Mouse (Mus musculus) inflammation-experienced regulatory T-cells, adult 6 months (primary cell): Measurements from ENCODE around the gene Yipf3. TPM values are rescaled to one million over a fixed set of nuclear protein-coding genes. Genes with fewer than 3 reads are reported as not detected.

Experiments used
- ATAC-seq: one replicate; pipeline ENCODE4 v1.8.0; 2017
- polyA plus RNA-seq, 3 experiments: library from polyadenylated mRNA; unstranded; fragments of 100-300 nt; shearing (Covaris generic); gene quantifications; one replicate each; pipeline ENCODE4 v1.2.1; 2017

Gene Yipf3
- polyA plus RNA-seq, 3 experiments from 2014 or later, result 44.2 to 58.7 (median 47.1) TPM

DNA sequence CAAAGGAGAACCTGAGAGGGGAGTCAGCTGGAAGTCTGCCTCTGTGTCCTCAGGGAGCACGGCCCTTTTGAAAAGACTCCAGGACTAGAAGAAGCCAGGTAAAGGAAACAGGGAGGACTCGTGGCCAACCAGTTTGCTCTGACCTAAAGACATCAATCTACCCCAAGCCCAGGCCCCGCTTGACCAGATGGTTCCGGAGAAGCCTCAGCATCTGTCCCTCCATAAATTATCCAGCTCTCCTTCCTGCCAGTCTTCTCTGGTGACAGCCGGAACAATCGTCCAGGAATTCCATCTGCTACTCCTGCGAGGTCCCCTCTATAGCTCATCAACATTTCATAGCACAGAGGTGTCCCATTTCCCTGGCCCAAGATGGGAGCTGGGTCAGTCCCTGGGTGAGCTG is 36.8 kb downstream of the Yipf3 start:
- ATAC-seq, result no peak

DNA sequence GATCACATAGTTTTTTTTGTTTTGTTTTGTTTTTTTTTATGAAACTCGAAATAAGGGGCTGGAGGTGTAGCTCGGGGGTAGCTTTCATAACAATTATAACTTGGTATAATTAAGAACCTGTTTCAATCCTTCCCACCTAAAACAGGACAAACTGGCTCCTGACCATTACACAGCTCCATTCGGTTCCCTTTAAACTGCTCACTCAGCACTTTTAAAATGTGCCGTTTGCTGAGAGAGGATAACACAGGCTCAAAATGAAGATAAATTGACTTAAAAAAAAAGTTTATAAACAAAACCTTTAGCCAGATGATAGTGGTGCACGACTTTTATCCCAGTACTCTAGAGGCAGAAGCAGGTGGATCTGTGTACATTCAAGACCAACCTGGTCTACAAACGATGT is 37.5 kb downstream of the Yipf3 start:
- no peak for ATAC-seq

DNA sequence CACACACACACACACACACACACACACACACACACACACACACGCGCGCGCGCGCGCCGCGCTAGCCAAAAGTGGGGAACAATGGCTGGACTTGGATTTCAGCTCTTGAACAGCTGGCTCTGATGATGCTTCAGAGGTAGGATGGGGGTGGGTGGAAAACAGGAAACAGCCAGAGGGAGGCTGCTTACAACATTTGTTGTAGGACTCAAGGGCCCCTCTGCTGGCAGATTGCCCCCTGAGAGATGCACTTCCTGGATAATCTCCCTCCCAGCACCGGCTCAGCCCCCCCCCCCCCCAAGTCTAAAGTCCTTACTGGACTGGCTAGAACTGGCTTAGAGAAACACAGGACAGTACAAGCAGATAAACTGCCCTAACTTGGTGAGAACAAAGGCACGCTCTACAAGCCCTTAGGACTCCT is 39.8 kb downstream of the Yipf3 start:
- ATAC-seq, result no peak

DNA sequence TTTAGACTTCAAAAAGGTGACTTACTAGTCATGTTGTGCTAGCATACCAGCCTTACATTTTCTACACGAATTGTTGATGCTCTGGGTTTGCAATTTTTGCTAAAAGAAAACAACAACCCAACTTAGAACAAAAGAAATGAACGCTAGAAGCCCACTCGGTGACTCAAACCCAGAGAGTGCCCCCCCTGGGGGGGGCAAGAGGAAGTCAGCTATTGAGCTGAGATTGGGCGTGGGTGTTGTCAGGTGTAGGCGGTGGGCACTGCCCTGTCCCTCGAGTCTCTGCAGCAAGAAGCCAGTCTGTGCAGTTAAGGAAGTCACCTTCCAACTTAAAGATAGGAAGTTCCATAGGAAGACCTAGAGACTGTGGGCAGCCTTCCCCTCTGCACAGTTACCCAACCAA is 48.7 kb downstream of the Yipf3 start:
- ATAC-seq, result no peak

DNA sequence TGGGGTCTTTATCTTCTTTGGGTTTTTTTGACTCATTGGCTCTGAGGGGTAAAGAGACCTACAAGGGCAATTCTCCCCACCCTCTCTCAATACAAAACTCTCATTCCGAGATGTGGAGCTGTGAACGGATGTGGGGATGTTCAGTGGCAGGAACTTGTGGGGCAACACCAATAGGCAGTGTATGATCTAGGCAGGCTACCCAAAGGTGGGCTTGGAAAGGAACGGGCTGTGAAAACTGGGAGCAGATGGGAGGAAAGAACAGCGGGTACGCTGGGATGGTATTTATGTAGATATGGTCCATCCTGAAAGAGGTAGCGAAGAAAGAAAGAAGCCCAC is 49.1 kb downstream of the Yipf3 start:
- ATAC-seq, result peak; percentile 15

DNA sequence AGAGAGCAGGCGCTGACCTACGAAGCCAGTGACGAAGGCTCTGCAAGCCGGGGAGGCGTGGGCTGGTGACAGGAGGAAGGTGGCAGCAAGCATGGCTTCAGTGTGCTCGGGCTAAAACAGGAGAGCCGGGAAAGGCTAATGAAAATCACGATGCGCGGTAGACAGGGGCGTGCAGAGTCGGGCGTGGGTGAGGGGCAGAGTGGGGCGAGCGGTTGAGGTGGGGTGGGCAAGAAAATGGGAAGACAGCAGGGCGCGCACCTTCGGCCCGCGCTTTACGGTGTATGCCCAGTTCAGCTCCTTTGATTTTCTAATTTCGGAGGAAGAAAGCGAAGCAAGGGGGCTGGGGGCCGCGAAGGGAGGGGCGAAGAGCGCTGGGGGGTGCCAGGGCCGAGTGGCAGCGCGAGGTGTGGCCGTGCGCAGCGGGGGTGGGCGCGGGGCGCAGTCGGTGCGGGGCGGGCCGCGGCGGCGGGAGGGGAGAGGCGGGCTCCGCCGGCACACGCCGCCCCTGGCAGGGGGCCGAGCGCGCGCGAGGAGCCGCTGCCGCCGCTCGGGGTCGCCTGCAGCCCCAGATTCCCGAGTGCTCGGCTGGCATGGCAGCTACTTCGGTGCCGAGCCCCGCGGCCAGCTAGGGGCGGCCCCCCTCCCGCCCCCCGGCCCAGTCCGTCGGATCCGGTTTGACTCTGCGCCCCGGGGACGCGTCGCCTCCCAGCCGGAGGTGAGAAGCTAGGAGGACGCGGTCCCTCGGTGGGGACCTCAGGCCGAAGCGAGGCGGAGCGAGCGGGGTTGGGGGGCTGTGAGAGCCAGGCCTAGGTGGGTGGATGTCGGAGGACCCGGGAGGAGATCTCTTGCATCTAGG is 49.7 kb downstream of the Yipf3 start, which contains the start of gene Dlk2:
TSS of gene Dlk2 (plus strand) at position 58 of the 856 bp plus-strand sequence.
- ATAC-seq, result no peak

DNA sequence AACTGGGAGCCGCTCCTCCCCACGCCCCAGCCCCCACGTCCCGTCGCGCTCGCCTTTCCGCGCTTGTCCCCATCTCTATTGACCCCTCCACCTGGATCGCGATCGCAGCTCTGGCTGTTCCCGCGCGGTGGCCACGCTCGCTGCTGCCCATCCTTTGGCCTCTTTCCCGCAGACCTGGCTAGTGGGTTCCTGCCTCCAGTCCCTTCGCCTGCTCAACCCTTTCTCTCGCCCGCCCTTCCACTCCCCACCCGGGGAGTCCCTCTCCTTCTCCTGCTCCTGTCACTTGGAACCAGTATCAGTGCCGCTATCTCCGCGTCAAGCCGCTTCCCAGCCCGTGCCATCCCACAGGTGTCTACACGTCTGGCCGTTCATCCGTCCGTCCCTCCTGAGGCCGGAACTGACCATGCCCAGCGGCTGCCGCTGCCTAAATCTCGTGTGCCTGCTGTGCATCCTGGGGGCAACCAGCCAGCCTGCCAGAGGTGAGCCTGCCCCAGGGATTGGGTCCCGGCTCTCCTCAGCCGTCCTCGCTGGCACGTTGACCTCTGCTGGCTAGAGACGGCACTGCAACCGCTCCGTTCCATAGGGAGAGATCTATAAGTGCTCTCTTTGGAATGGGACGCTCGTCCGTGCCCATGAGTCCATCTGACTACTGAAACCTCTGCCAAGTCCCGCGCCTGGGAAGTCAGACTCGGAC is 50.5 kb downstream of the Yipf3 start:
- ATAC-seq, result peak; percentile 90

DNA sequence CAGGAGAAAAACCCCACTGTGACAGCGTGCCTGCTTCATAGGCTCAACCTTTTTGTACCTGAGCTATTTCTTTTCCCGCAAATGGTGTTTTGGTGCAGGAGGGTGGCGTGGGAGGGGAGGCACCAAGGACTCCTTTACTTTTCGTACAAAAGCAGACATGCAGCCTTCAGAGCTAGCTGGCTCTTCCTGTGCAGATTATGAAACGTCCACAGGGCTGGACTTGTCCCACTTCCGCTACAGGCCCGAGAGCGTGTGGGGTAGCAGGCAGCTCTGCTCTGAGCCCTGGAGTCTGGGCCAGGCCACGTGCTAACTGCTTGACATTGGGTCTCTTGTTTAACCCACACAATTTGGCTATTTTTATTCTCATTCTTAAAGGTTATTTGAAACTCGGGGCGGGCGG is 54.0 kb downstream of the Yipf3 start:
- no peak for ATAC-seq

Other genes starting within 250 kb of the Yipf3 start
- not detected for gene Vegfa, start 215.7 kb upstream of the Yipf3 start, polyA plus RNA-seq
- gene Mrps18a, start 137.1 kb upstream of the Yipf3 start, polyA plus RNA-seq, result 100 to 1,000 TPM in 2 of 3 experiments, 10 to 100 TPM in 1; 97.0 to 127 (median 110) TPM
- gene Rsph9, start 103.9 kb upstream of the Yipf3 start, polyA plus RNA-seq, result 1 to 10 TPM in 2 of 3 experiments, under 1 TPM in 1; 0.94 to 2.3 (median 1.3) TPM
- gene Mad2l1bp, start 94.5 kb upstream of the Yipf3 start, polyA plus RNA-seq, result 10 to 100 TPM; 47.3 to 55.4 (median 53.1) TPM
- 10 to 100 TPM; 47.8 to 71.3 (median 51.3) TPM for gene Gtpbp2, start 87.0 kb upstream of the Yipf3 start, polyA plus RNA-seq
- 10 to 100 TPM in 1 of 3 experiments, 1 to 10 TPM in 2; 6.4 to 20.1 (median 8.2) TPM for gene Polh, start 45.4 kb upstream of the Yipf3 start, polyA plus RNA-seq
- gene Xpo5, start 45.3 kb upstream of the Yipf3 start, polyA plus RNA-seq, result 10 to 100 TPM; 24.9 to 35.4 (median 28.8) TPM
- gene Polr1c, start within 50 bp of the Yipf3 start, polyA plus RNA-seq, result 100 to 1,000 TPM in 2 of 3 experiments, 10 to 100 TPM in 1; 76.3 to 119 (median 100) TPM
- gene Lrrc73, start 5.5 kb downstream of the Yipf3 start, polyA plus RNA-seq, result under 1 TPM in 1 of 3 experiments, not detected in 2; 0.28 TPM
- 10 to 100 TPM; 16.2 to 20.0 (median 19.1) TPM for gene Tjap1, start 34.9 kb downstream of the Yipf3 start, polyA plus RNA-seq
- gene Dlk2, start 49.3 kb downstream of the Yipf3 start, polyA plus RNA-seq, result not detected
- 1 to 10 TPM; 1.8 to 3.9 (median 2.8) TPM for gene Abcc10, start 80.3 kb downstream of the Yipf3 start, polyA plus RNA-seq
- gene Zfp318, start 135.7 kb downstream of the Yipf3 start, polyA plus RNA-seq, result 1 to 10 TPM; 2.5 to 5.7 (median 3.9) TPM
- gene Crip3, start 180.8 kb downstream of the Yipf3 start, polyA plus RNA-seq, result not detected
- not detected for gene Slc22a7, start 190.4 kb downstream of the Yipf3 start, polyA plus RNA-seq
- gene Ttbk1, start 239.6 kb downstream of the Yipf3 start, polyA plus RNA-seq, result 1 to 10 TPM in 1 of 3 experiments, under 1 TPM in 2; 0.57 to 1.2 (median 0.58) TPM
- 10 to 100 TPM in 1 of 3 experiments, 1 to 10 TPM in 2; 4.6 to 17.6 (median 6.8) TPM for gene Dnph1, start 248.6 kb downstream of the Yipf3 start, polyA plus RNA-seq